Mouse (Mus musculus): Measurements from ENCODE around the gene Unc5cl. TPM values are rescaled to one million over a fixed set of nuclear protein-coding genes. Genes with fewer than 3 reads are reported as not detected.
A peak's percentile ranks its signal among the peaks of the same experiment; 100 is the strongest.

The Unc5cl gene
- total RNA-seq, 2 experiments from 2014 or later: 47.0 to 60.7 TPM

GRCm38 (mm10) chr17:48430394-48430793 is 24.3 kb upstream of the Unc5cl start:
- ATAC-seq (replicated peaks; ENCODE audit: low FRiP score, poor library complexity, severe bottlenecking): no peak

GRCm38 (mm10) chr17:48431054-48431453 is 23.6 kb upstream of the Unc5cl start:
- ATAC-seq (replicated peaks; ENCODE audit: low FRiP score, poor library complexity, severe bottlenecking): no peak

- ATAC-seq (replicated peaks; ENCODE audit: low FRiP score, poor library complexity, severe bottlenecking): no peak
Observed at GRCm38 (mm10) chr17:48432158-48432980, 22.3 kb upstream of the Unc5cl start, which contains the start of gene Apobec2. Gene Apobec2, minus strand, starts transcription at chr17:48432930.

- no peak for ATAC-seq (replicated peaks; ENCODE audit: low FRiP score, poor library complexity, severe bottlenecking)
Observed at GRCm38 (mm10) chr17:48433006-48433655, 21.6 kb upstream of the Unc5cl start.

- ATAC-seq (replicated peaks; ENCODE audit: low FRiP score, poor library complexity, severe bottlenecking): 0 out of 2 replicates have a peak, but pooled peaks have one; percentile 53
Observed at GRCm38 (mm10) chr17:48433689-48434330, 20.9 kb upstream of the Unc5cl start.

- ATAC-seq (replicated peaks; ENCODE audit: low FRiP score, poor library complexity, severe bottlenecking): no peak
Observed at GRCm38 (mm10) chr17:48434479-48434878, 20.2 kb upstream of the Unc5cl start.

GRCm38 (mm10) chr17:48436487-48436886 is 18.2 kb upstream of the Unc5cl start:
- no peak for ATAC-seq (replicated peaks; ENCODE audit: low FRiP score, poor library complexity, severe bottlenecking)

GRCm38 (mm10) chr17:48437421-48437911 is 17.2 kb upstream of the Unc5cl start:
- no peak for ATAC-seq (replicated peaks; ENCODE audit: low FRiP score, poor library complexity, severe bottlenecking)

GRCm38 (mm10) chr17:48442745-48443457 is 11.8 kb upstream of the Unc5cl start:
- ATAC-seq (replicated peaks; ENCODE audit: low FRiP score, poor library complexity, severe bottlenecking): no peak

- no peak for ATAC-seq (replicated peaks; ENCODE audit: low FRiP score, poor library complexity, severe bottlenecking)
Observed at GRCm38 (mm10) chr17:48443542-48444145, 11.1 kb upstream of the Unc5cl start.

- ATAC-seq (replicated peaks; ENCODE audit: low FRiP score, poor library complexity, severe bottlenecking): peak; percentile 44
Observed at GRCm38 (mm10) chr17:48447675-48448074, 7.0 kb upstream of the Unc5cl start.

GRCm38 (mm10) chr17:48450666-48451352 is 3.9 kb upstream of the Unc5cl start:
- ATAC-seq (replicated peaks; ENCODE audit: low FRiP score, poor library complexity, severe bottlenecking): peak; percentile 69

- ATAC-seq (replicated peaks; ENCODE audit: low FRiP score, poor library complexity, severe bottlenecking): peak; percentile 63
Observed at GRCm38 (mm10) chr17:48451353-48451675, 3.4 kb upstream of the Unc5cl start, which contains the start of gene Tspo2. Gene Tspo2, minus strand, starts transcription at chr17:48451522.

- 0 out of 2 replicates have a peak, but pooled peaks have one; percentile 19 for ATAC-seq (replicated peaks; ENCODE audit: low FRiP score, poor library complexity, severe bottlenecking)
Observed at GRCm38 (mm10) chr17:48451753-48452444, 2.8 kb upstream of the Unc5cl start.

- ATAC-seq (replicated peaks; ENCODE audit: low FRiP score, poor library complexity, severe bottlenecking): no peak
Observed at GRCm38 (mm10) chr17:48453489-48453888, 1.2 kb upstream of the Unc5cl start.

- ATAC-seq (replicated peaks; ENCODE audit: low FRiP score, poor library complexity, severe bottlenecking): no peak
Observed at GRCm38 (mm10) chr17:48454190-48454589, 511 bp upstream of the Unc5cl start.

GRCm38 (mm10) chr17:48455955-48456354 is 1.3 kb downstream of the Unc5cl start:
- ATAC-seq (replicated peaks; ENCODE audit: low FRiP score, poor library complexity, severe bottlenecking): no peak

GRCm38 (mm10) chr17:48457971-48458653 is 3.4 kb downstream of the Unc5cl start:
- ATAC-seq (replicated peaks; ENCODE audit: low FRiP score, poor library complexity, severe bottlenecking): no peak

Data from erythroblast, adult 5-6 weeks (primary cell).